Mouse (Mus musculus): ENCODE results near the gene Zfand2b. TPM values are rescaled to one million over a fixed set of nuclear protein-coding genes. Genes with fewer than 3 reads are reported as not detected.

The Zfand2b gene
- total RNA-seq, 4 experiments from 2014 or later: 14.1 to 20.1 (median 15.3) TPM

GRCm38 (mm10) chr1:75212542-75212941 lies 44.1 kb downstream of the Zfand2b start:
- no peak for DNase-seq (ENCODE audit: low spot score in 2 of 2)

GRCm38 (mm10) chr1:75213096-75213495 lies 44.6 kb downstream of the Zfand2b start:
- DNase-seq (ENCODE audit: low spot score in 2 of 2): no peak

- no peak for DNase-seq (ENCODE audit: low spot score in 2 of 2)
These were observed 46.0 kb downstream of the Zfand2b start for GRCm38 (mm10) chr1:75214442-75214841.

- DNase-seq (ENCODE audit: low spot score in 2 of 2): peak in 1 of 2 experiments; percentile 47
These were observed 46.4 kb downstream of the Zfand2b start for GRCm38 (mm10) chr1:75214886-75215285.

- peak; percentile 59 to 64 for DNase-seq (ENCODE audit: low spot score in 2 of 2)
These were observed 47.3 kb downstream of the Zfand2b start for GRCm38 (mm10) chr1:75215785-75216184.

GRCm38 (mm10) chr1:75216797-75217585 lies 48.5 kb downstream of the Zfand2b start:
- peak; percentile 64 to 76 for DNase-seq (ENCODE audit: low spot score in 2 of 2)

GRCm38 (mm10) chr1:75217893-75218226 lies 49.4 kb downstream of the Zfand2b start:
- DNase-seq (ENCODE audit: low spot score in 2 of 2): no peak

- peak; percentile 88 to 94 for DNase-seq (ENCODE audit: low spot score in 2 of 2)
These were observed 50.0 kb downstream of the Zfand2b start for GRCm38 (mm10) chr1:75218227-75219001.

GRCm38 (mm10) chr1:75219078-75219477 lies 50.6 kb downstream of the Zfand2b start:
- peak; percentile 90 to 92 for DNase-seq (ENCODE audit: low spot score in 2 of 2)

- no peak for DNase-seq (ENCODE audit: low spot score in 2 of 2)
These were observed 51.1 kb downstream of the Zfand2b start, which contains the start of gene Tuba4a for GRCm38 (mm10) chr1:75219531-75219930. Gene Tuba4a (minus strand): TSS chr1:75219865.

Small RNA genes lying within 50 kb of the gene (microRNA-seq; reads per million reads assigned to microRNA genes)
- not detected for gene Gm27943

Other genes with a start within 250 kb of the Zfand2b start
- gene Cfap65, start 233.0 kb upstream of the Zfand2b start, total RNA-seq (2022): not detected
- gene Ihh, start 217.0 kb upstream of the Zfand2b start, total RNA-seq (2022): under 1 TPM in 2 of 4 experiments, not detected in 2; 0.16 to 0.19 TPM
- 1 to 10 TPM; 4.3 to 5.7 (median 4.7) TPM for gene Nhej1, start 43.4 kb upstream of the Zfand2b start, total RNA-seq (2022)
- gene Slc23a3, start 34.8 kb upstream of the Zfand2b start, total RNA-seq (2022): under 1 TPM in 2 of 4 experiments, not detected in 2; 0.22 to 0.27 TPM
- gene Cnppd1, start 25.9 kb upstream of the Zfand2b start, total RNA-seq (2022): 10 to 100 TPM; 15.6 to 18.5 (median 15.9) TPM
- 10 to 100 TPM in 1 of 4 experiments, 1 to 10 TPM in 3; 7.6 to 10.3 (median 9.2) TPM for gene Retreg2, start 25.9 kb upstream of the Zfand2b start, total RNA-seq (2022)
- gene Abcb6, start 11.7 kb downstream of the Zfand2b start, total RNA-seq (2022): 10 to 100 TPM; 18.4 to 20.8 (median 19.1) TPM
- 1 to 10 TPM; 3.4 to 5.9 (median 4.2) TPM for gene Ankzf1, start 23.5 kb downstream of the Zfand2b start, total RNA-seq (2022)
- 100 to 1,000 TPM in 3 of 4 experiments, 10 to 100 TPM in 1; 98.1 to 122 (median 111) TPM for gene Atg9a, start 23.6 kb downstream of the Zfand2b start, total RNA-seq (2022)
- 1 to 10 TPM in 2 of 4 experiments, under 1 TPM in 2; 0.73 to 2.3 (median 1.3) TPM for gene Glb1l, start 42.2 kb downstream of the Zfand2b start, total RNA-seq (2022)
- gene Stk16, start 42.2 kb downstream of the Zfand2b start, total RNA-seq (2022): 10 to 100 TPM; 15.2 to 20.5 (median 19.6) TPM
- 1,000 to 10,000 TPM; 1,243 to 1,380 (median 1,348) TPM for gene Tuba4a, start 51.2 kb downstream of the Zfand2b start, total RNA-seq (2022)
- not detected for gene A630095N17Rik, start 63.5 kb downstream of the Zfand2b start, total RNA-seq (2022)
- gene Dnajb2, start 67.8 kb downstream of the Zfand2b start, total RNA-seq (2022): 10 to 100 TPM; 84.3 to 97.1 (median 85.1) TPM
- gene Ptprn, start 95.9 kb downstream of the Zfand2b start, total RNA-seq (2022): under 1 TPM in 3 of 4 experiments, not detected in 1; 0.07 to 0.31 (median 0.08) TPM
- not detected for gene Resp18, start 109.8 kb downstream of the Zfand2b start, total RNA-seq (2022)
- 10 to 100 TPM; 38.7 to 46.5 (median 44.1) TPM for gene Dnpep, start 149.3 kb downstream of the Zfand2b start, total RNA-seq (2022)
- gene Des, start 191.7 kb downstream of the Zfand2b start, total RNA-seq (2022): 1,000 to 10,000 TPM; 2,187 to 2,605 (median 2,481) TPM
- 100 to 1,000 TPM; 283 to 320 (median 317) TPM for gene Speg, start 206.7 kb downstream of the Zfand2b start, total RNA-seq (2022)

All from gastrocnemius, adult 8-10 months (tissue).